Mouse (Mus musculus) C2C12 (cell line): ENCODE results near the gene Cse1l.

Source experiments
- CTCF ChIP-seq: IDR thresholded peaks from one replicate; pipeline ENCODE4 v1.5.1; 2011; ENCODE audit not compliant: control insufficient read depth, insufficient read depth, insufficient read length
- MAX ChIP-seq: IDR thresholded peaks from one replicate; pipeline ENCODE4 v1.6.1; 2011; ENCODE audit warnings: mild to moderate bottlenecking, control low read depth
- USF1 ChIP-seq: IDR thresholded peaks from one replicate; pipeline ENCODE4 v1.6.1; 2011; ENCODE audit warnings: low read depth, mild to moderate bottlenecking, control low read depth, moderate library complexity

DNA sequence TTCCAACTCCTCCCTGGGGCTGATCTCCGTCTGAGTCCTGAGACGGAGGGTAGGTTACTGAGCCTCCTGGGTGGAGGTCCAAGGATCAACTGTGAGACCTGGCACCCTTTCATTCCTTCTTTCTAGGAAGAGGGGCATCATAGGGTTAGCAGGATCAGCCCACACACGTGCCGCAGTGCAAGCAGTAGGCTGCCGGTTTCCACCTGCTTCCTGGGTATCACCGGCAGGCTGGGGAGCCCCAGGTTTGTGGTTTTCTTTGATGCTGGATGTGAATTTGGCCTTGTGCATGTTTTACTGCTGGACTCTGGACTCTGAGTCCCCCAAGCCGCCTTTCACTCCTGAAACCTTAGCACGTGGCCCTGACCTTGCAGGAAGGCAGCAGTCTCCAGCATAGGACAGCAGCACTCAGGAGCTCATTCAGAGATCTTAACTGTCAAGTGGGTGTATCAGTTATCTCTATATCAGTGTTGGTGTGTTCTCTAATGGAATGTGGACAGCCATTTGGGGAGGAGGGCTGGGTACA is 13.6 kb upstream of the Cse1l start:
- TF ChIP-seq CTCF (no peak), USF1 (no peak), MAX (no peak)
